Mouse (Mus musculus) thymus, adult 2 months (tissue): ENCODE measurements around the gene Dnah9.

Experiments used
- CTCF ChIP-seq: fragments of 200-500 bp; IDR thresholded peaks from 2 replicates; pipeline ENCODE4 v1.5.1; 2012; ENCODE audit warnings: mild to moderate bottlenecking, control low read depth, low read length, moderate library complexity, borderline replicate concordance; ENCODE audit not compliant: control insufficient read depth, poor library complexity, insufficient read depth; ENCODE audit errors: extremely low read depth
- POLR2A ChIP-seq: fragments of 200-500 bp; IDR thresholded peaks from 2 replicates; pipeline ENCODE4 v1.6.1; 2012; ENCODE audit warnings: mild to moderate bottlenecking, low read length, control low read depth, moderate library complexity; ENCODE audit not compliant: control insufficient read depth, poor library complexity, insufficient read depth; ENCODE audit errors: extremely low read depth

DNA sequence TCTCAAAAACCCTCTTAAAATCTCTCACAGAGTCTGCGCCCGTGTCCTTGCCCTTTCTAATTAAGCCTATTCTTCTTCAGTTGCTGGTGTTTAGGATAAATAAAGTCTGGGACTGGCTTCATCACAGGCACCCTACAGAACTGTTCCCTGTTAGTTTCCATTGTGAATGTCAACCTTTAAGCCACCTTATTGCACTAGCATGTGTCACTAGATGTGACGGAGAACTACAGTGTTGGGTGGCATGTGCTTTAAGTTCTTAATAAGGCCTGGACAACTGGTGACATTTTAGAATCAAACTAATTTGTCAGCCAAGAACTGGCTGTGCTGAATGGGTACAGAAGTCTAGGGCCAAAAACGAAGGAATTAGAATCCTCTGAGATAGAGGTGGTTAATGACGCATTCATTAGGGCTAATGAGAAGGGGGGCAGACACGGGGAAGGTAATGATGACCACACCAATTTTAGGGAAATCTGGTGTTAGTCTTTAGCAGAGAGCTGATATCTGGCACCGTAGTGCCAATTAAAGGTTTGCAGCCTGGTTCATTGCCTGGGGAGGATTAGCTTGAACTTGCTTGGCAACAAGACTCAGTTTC, 84.6 kb downstream of the Dnah9 start:
- no peak for TF ChIP-seq POLR2A
- no peak for TF ChIP-seq CTCF
